Mouse (Mus musculus) frontal cortex, postnatal 25 days (tissue): ENCODE measurements at regions not wholly inside any gene's neighbourhood (a gene's known extent, or its start where the extent isn't known, plus 50 kb on each side); places are given as distances from the start of the nearest gene placed in this dataset.
A peak's percentile ranks its signal among the peaks of the same experiment; 100 is the strongest.

Experiments
- DNase-seq, 2 experiments: peaks; one replicate each; pipeline ENCODE4 v3.0.0; 2022; ENCODE audit warnings: low spot score in 2 of 2

- DNase-seq, result no peak
Measured at GRCm38 (mm10) chr10:91959734-91960492, 762.3 kb downstream of the Nedd1 start.

GRCm38 (mm10) chr10:91953078-91953477 lies 769.1 kb downstream of the Nedd1 start:
- DNase-seq, result no peak

GRCm38 (mm10) chr10:91923626-91924025 lies 742.5 kb upstream of the Tmpo start:
- DNase-seq, result no peak

GRCm38 (mm10) chr10:91889864-91890263 lies 708.7 kb upstream of the Tmpo start:
- no peak for DNase-seq

- peak; percentile 11 to 31 for DNase-seq
Measured at GRCm38 (mm10) chr10:91888537-91888936, 707.4 kb upstream of the Tmpo start.

GRCm38 (mm10) chr10:91883155-91883554 lies 702.0 kb upstream of the Tmpo start:
- no peak for DNase-seq

- DNase-seq, result no peak
Measured at GRCm38 (mm10) chr10:91882481-91882880, 701.4 kb upstream of the Tmpo start.

- no peak for DNase-seq
Measured at GRCm38 (mm10) chr10:91881521-91882228, 700.6 kb upstream of the Tmpo start.

GRCm38 (mm10) chr10:91875450-91875849 lies 694.3 kb upstream of the Tmpo start:
- no peak for DNase-seq

- no peak for DNase-seq
Measured at GRCm38 (mm10) chr10:91871244-91871643, 690.1 kb upstream of the Tmpo start.

GRCm38 (mm10) chr10:91858711-91859595 lies 677.8 kb upstream of the Tmpo start:
- no peak for DNase-seq

- DNase-seq, result no peak
Measured at GRCm38 (mm10) chr10:91827074-91827473, 646.0 kb upstream of the Tmpo start.

- no peak for DNase-seq
Measured at GRCm38 (mm10) chr10:91823499-91823898, 642.4 kb upstream of the Tmpo start.

GRCm38 (mm10) chr10:91804870-91805269 lies 623.8 kb upstream of the Tmpo start:
- no peak for DNase-seq
